Comparison of ENCODE assay signal across 8 mouse cellular contexts in the genomic region with DNA sequence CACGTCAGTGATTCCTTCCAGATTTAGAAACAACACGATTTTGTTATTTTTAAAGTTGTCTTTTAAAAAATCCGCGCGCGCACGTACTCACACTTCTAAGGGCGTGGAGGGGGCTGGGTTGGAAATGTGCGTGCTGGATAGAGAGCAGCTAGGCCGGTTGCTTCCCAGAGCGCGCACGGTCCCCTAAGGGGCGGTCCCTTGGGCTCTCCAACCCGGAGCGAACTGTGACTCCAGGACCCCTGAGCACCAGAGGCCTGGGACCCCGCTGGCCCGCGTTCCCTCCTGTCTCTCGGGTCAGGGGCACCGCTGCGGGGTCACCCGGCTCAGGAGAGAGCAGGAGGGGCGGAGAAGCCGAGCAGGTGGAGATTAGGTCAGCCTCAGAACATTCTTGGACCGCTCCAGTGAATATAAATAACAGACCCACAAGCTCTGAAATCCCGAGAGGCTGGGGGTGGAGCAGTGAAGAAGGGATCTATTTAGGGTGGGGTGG. TPM values are rescaled to one million over a fixed set of nuclear protein-coding genes. Genes with fewer than 3 reads are reported as not detected.
DNase-seq lines count a peak whose midpoint lies in the region; ATAC-seq and TF ChIP-seq lines count a peak whose summit lies in the region.

Pacsin3 (plus strand) TSS at position 294 of the 490 bp plus-strand sequence.

- peak within 1 kb of the TSS; percentile 87 for H3K4me3 ChIP-seq in kidney, adult 2 months (ENCODE audit: insufficient read depth, low read depth, low read length)
- peak within 1 kb of the TSS; percentile 73 for H3K4me3 ChIP-seq in embryonic facial prominence, embryonic 15.5 days (replicated peaks)
- H3K4me3 ChIP-seq in heart, embryonic 16.5 days (ENCODE audit: low read length) = peak within 1 kb of the TSS; percentile 74
- H3K4me3 ChIP-seq in midbrain, embryonic 13.5 days (replicated peaks) = peak within 1 kb of the TSS; percentile 59

- peak within 1 kb of the TSS; percentile 33 for H3K9ac ChIP-seq in embryonic facial prominence, embryonic 15.5 days
- H3K9ac ChIP-seq in heart, embryonic 16.5 days (ENCODE audit: low read length) = peak within 1 kb of the TSS; percentile 84
- H3K9ac ChIP-seq in midbrain, embryonic 13.5 days (replicated peaks) = peak within 1 kb of the TSS; percentile 70

- no peak for TF ChIP-seq CTCF in kidney, adult 2 months (conservative IDR thresholded peaks at IDR 0.05; ENCODE audit: insufficient read depth, insufficient read length, low read depth, low read length)

- no peaks in the 10 kb centered on the region for H3K27me3 ChIP-seq in kidney, adult 2 months (replicated peaks; ENCODE audit: control insufficient read depth, insufficient read depth, low read length)
- 0 out of 2 replicates have a peak, but pooled peaks cover 12% of the 10 kb centered on the region for H3K27me3 ChIP-seq in embryonic facial prominence, embryonic 15.5 days
- H3K27me3 ChIP-seq in heart, embryonic 16.5 days (ENCODE audit: control insufficient read depth, insufficient read depth, low read length) = peaks cover 5% of the 10 kb centered on the region; the same call in 1 of the 2 replicates
- peaks cover 21% of the 10 kb centered on the region for H3K27me3 ChIP-seq in midbrain, embryonic 13.5 days

- peak within 1 kb of the TSS; percentile 45 for H3K27ac ChIP-seq in kidney, adult 2 months (ENCODE audit: insufficient read depth, low read depth, low read length)
- H3K27ac ChIP-seq in embryonic facial prominence, embryonic 15.5 days (replicated peaks) = peak within 1 kb of the TSS; percentile 85
- peak within 1 kb of the TSS; percentile 84 for H3K27ac ChIP-seq in heart, embryonic 16.5 days (ENCODE audit: low read length)
- H3K27ac ChIP-seq in midbrain, embryonic 13.5 days = 0 out of 2 replicates have a peak within 1 kb of the TSS, but pooled peaks have one; percentile 6

- ATAC-seq in embryonic facial prominence, embryonic 15.5 days (ENCODE audit: insufficient number of reproducible peaks, low FRiP score, low TSS enrichment, low read depth) = no peak
- ATAC-seq in heart, embryonic 16.5 days (replicated peaks; ENCODE audit: extremely low read depth, insufficient read depth, low FRiP score) = peak; percentile 30; the same call in 1 of the 2 replicates
- ATAC-seq in midbrain, embryonic 13.5 days = peak; percentile 41

- peak within 1 kb of the TSS; percentile 93 for H3K4me2 ChIP-seq in embryonic facial prominence, embryonic 15.5 days (replicated peaks)
- peak within 1 kb of the TSS; percentile 71 for H3K4me2 ChIP-seq in heart, embryonic 16.5 days (ENCODE audit: low read depth, low read length)
- peak within 1 kb of the TSS; percentile 99 for H3K4me2 ChIP-seq in midbrain, embryonic 13.5 days (replicated peaks)

- H3K4me1 ChIP-seq in kidney, adult 2 months (ENCODE audit: control insufficient read depth, insufficient read depth, low read length) = no peaks in the 10 kb centered on the region
- H3K4me1 ChIP-seq in embryonic facial prominence, embryonic 15.5 days = peaks cover 33% of the 10 kb centered on the region
- peaks cover 31% of the 10 kb centered on the region for H3K4me1 ChIP-seq in heart, embryonic 16.5 days (ENCODE audit: control insufficient read depth, insufficient read depth, low read length)
- H3K4me1 ChIP-seq in midbrain, embryonic 13.5 days (replicated peaks) = peaks cover 34% of the 10 kb centered on the region

- TF ChIP-seq POLR2A in kidney, adult 2 months (IDR thresholded peaks at IDR 0.05; ENCODE audit: low read depth, low read length) = no peak

- peak; percentile 31 for DNase-seq in kidney, adult 2 months
- DNase-seq in kidney, adult 11 months = no peak
- DNase-seq in adrenal gland, postnatal 25 days = no peak
- peak in 1 of 2 experiments; percentile 6 for DNase-seq in layer of hippocampus, postnatal 14 days (ENCODE audit: low spot score in 2 of 2)
- DNase-seq in spleen, postnatal 36 days (ENCODE audit: low spot score in 2 of 2) = no peak

- H3K36me3 ChIP-seq in kidney, adult 2 months (ENCODE audit: control insufficient read depth, insufficient read depth, low read length) = no peaks in the 10 kb centered on the region
- 0 out of 2 replicates have a peak, but pooled peaks cover 4% of the 10 kb centered on the region for H3K36me3 ChIP-seq in embryonic facial prominence, embryonic 15.5 days
- no peaks in the 10 kb centered on the region for H3K36me3 ChIP-seq in heart, embryonic 16.5 days (ENCODE audit: control insufficient read depth, insufficient read depth)
- no peaks in the 10 kb centered on the region for H3K36me3 ChIP-seq in midbrain, embryonic 13.5 days

- WGBS in kidney, adult 2 months = 6% methylated on average over 27 of the region's 27 CpGs
- 2% methylated on average over 27 of the region's 27 CpGs for WGBS in embryonic facial prominence, embryonic 15.5 days
- 1% methylated on average over 27 of the region's 27 CpGs for WGBS in heart, embryonic 16.5 days
- WGBS in midbrain, embryonic 13.5 days = 2% methylated on average over 27 of the region's 27 CpGs

- no peaks in the 10 kb centered on the region for H3K9me3 ChIP-seq in embryonic facial prominence, embryonic 15.5 days (replicated peaks)
- H3K9me3 ChIP-seq in heart, embryonic 16.5 days (replicated peaks; ENCODE audit: control insufficient read depth, low read length) = no peaks in the 10 kb centered on the region
- H3K9me3 ChIP-seq in midbrain, embryonic 13.5 days = no peaks in the 10 kb centered on the region

RNA-seq across cellular contexts. Expression of gene Pacsin3, which starts in this region (rescaled TPM):
- 30.2 and 33.3 TPM in 2 replicates for polyA plus RNA-seq in kidney, adult 2 months (2012; rRNA removed)
- 134 and 152 TPM in 2 replicates for total RNA-seq in adrenal gland, postnatal 25 days (2021)
- 55.1 and 62.8 TPM in 2 replicates for polyA plus RNA-seq in embryonic facial prominence, embryonic 15.5 days (2015; fragmentation: Nextera tagmentation; extraction: Ambion mirVana)
- 60.4 and 64.0 TPM in 2 replicates for polyA plus RNA-seq in heart, embryonic 16.5 days (2015; fragmentation: Nextera tagmentation; extraction: Ambion mirVana)
- total RNA-seq in layer of hippocampus, postnatal 14 days (2021) = 10 to 100 TPM; 23.2 to 25.5 TPM
- 15.6 and 16.2 TPM in 2 replicates for polyA plus RNA-seq in midbrain, embryonic 13.5 days (2015; fragmentation: Nextera tagmentation; extraction: Ambion mirVana)

Comparison
In these comparisons a context has a peak if more than half of its experiments do, and no peak if none do; other contexts are left out.
1. H3K27ac ChIP-seq: peak in every context shown above with its lines; median percentile 85 in embryonic facial prominence, embryonic 15.5 days; 84 in heart, embryonic 16.5 days; 45 in kidney, adult 2 months; 6 in midbrain, embryonic 13.5 days.
2. H3K9ac ChIP-seq: peak in every context shown above with its lines; median percentile 84 in heart, embryonic 16.5 days; 70 in midbrain, embryonic 13.5 days; 33 in embryonic facial prominence, embryonic 15.5 days.